Mouse (Mus musculus) kidney, embryonic 14.5 days (tissue): ENCODE data around the gene Drg1. TPM values are rescaled to one million over a fixed set of nuclear protein-coding genes. Genes with fewer than 3 reads are reported as not detected.

Experiments
- ATAC-seq: fragments of 200-750 bp; cut with Nextera tagmentation; 2 replicates; pipeline ENCODE4 v1.8.0; 2017; ENCODE audit warnings: moderate number of reproducible peaks, mild to moderate bottlenecking, moderate TSS enrichment, moderate library complexity; ENCODE audit not compliant: low FRiP score, low TSS enrichment
- H3K27ac ChIP-seq: fragments of 300-500 bp; sonication (generic); 2 replicates; pipeline ENCODE4 v1.5.1; 2014; ENCODE audit warnings: low read depth, mild to moderate bottlenecking, low read length, moderate library complexity, mixed read lengths
- H3K27me3 ChIP-seq: fragments of 300-500 bp; sonication (generic); 2 replicates; pipeline ENCODE4 v1.6.1; 2014; ENCODE audit warnings: mild to moderate bottlenecking, low read length; ENCODE audit not compliant: control insufficient read depth, insufficient read depth
- H3K36me3 ChIP-seq: fragments of 300-500 bp; sonication (generic); 2 replicates; pipeline ENCODE4 v1.6.1; 2014; ENCODE audit warnings: low read length, mixed read lengths; ENCODE audit not compliant: control insufficient read depth, insufficient read depth
- H3K4me1 ChIP-seq: fragments of 300-500 bp; sonication (generic); 2 replicates; pipeline ENCODE4 v1.6.1; 2014; ENCODE audit warnings: low read length, mixed read lengths; ENCODE audit not compliant: control insufficient read depth, insufficient read depth
- H3K4me2 ChIP-seq: fragments of 300-500 bp; sonication (generic); replicated peaks from 2 replicates; pipeline ENCODE4 v1.6.1; 2014; ENCODE audit warnings: low read depth, mild to moderate bottlenecking, low read length
- H3K4me3 ChIP-seq: fragments of 300-500 bp; sonication (generic); 2 replicates; pipeline ENCODE4 v1.5.1; 2014; ENCODE audit warnings: mild to moderate bottlenecking, low read length
- H3K9ac ChIP-seq: fragments of 300-500 bp; sonication (generic); 2 replicates; pipeline ENCODE4 v1.6.1; 2014; ENCODE audit warnings: low read depth, mild to moderate bottlenecking, low read length, moderate library complexity
- H3K9me3 ChIP-seq: fragments of 300-500 bp; sonication (generic); 2 replicates; pipeline ENCODE4 v1.6.1; 2016; ENCODE audit warnings: low read length; ENCODE audit not compliant: control insufficient read depth
- WGBS: fragments of 180-500 bp; shearing (Covaris S2); extraction: QIAGEN DNeasy Blood & Tissue Kit; methylation state at CpG from one replicate; pipeline ENCODE4 v1.1.7; 2014; 5-methylcytosine and 5-hydroxymethylcytosine counted together
- polyA plus RNA-seq: library from polyadenylated mRNA; unstranded; fragments of >200 nt; fragmentation: Nextera tagmentation; extraction: Ambion mirVana; gene quantifications from 2 replicates; pipeline ENCODE4 v1.2.1, GENCODE M21; 2014

Drg1 gene
- polyA plus RNA-seq, 1 experiment from 2014 or later = 249 TPM

DNA sequence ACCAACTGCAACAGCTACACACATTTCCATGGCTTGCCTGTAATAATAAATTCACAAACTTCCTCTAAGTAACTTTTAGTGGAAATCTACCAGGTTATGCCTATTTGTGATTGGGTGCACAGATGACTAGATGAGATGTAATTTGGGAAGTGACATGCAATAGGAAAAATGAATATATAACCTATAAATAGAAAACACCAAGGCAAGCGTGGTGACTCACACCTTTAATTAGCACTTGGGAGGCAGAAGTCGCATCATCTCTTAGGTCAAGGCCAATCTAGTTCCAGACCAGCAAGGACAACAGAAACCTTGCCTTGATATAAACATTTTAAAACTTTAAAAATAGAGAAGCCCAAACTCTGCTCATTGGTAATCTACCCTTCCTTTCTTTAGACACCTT is 18.8 kb downstream of the Drg1 start:
- peaks cover 93% of the 10 kb centered on the region for H3K36me3 ChIP-seq
- H3K27ac ChIP-seq = no peak overlapping the region
- no peaks in the 10 kb centered on the region for H3K4me1 ChIP-seq
- no peaks in the 10 kb centered on the region for H3K27me3 ChIP-seq
- 94% methylated on average over 2 of the region's 2 CpGs for WGBS
- no peak overlapping the region for H3K4me2 ChIP-seq
- no peaks in the 10 kb centered on the region for H3K9me3 ChIP-seq
- no peak overlapping the region for H3K4me3 ChIP-seq
- no peak for ATAC-seq
- no peak overlapping the region for H3K9ac ChIP-seq

- H3K9ac ChIP-seq = no peak overlapping the region
- H3K27ac ChIP-seq = no peak overlapping the region
- WGBS = 77% methylated on average over 4 of the region's 4 CpGs
- H3K4me1 ChIP-seq = no peaks in the 10 kb centered on the region
- ATAC-seq = no peak
- no peak overlapping the region for H3K4me2 ChIP-seq
- no peak overlapping the region for H3K4me3 ChIP-seq
- H3K9me3 ChIP-seq = no peaks in the 10 kb centered on the region
- H3K27me3 ChIP-seq = no peaks in the 10 kb centered on the region
- peaks cover 96% of the 10 kb centered on the region for H3K36me3 ChIP-seq
Measured at GRCm38 (mm10) chr11:3243771-3244170, 22.4 kb downstream of the Drg1 start.

GRCm38 (mm10) chr11:3242395-3242794 is 23.8 kb downstream of the Drg1 start:
- Histone ChIP-seq H3K9ac (no peak overlapping the region), H3K9me3 (no peaks in the 10 kb centered on the region), H3K36me3 (peaks cover 92% of the 10 kb centered on the region), H3K27ac (no peak overlapping the region), H3K4me3 (no peak overlapping the region), H3K27me3 (no peaks in the 10 kb centered on the region), H3K4me2 (no peak overlapping the region), H3K4me1 (no peaks in the 10 kb centered on the region)
- ATAC-seq = no peak
- WGBS = 91% methylated on average over 7 of the region's 7 CpGs

DNA sequence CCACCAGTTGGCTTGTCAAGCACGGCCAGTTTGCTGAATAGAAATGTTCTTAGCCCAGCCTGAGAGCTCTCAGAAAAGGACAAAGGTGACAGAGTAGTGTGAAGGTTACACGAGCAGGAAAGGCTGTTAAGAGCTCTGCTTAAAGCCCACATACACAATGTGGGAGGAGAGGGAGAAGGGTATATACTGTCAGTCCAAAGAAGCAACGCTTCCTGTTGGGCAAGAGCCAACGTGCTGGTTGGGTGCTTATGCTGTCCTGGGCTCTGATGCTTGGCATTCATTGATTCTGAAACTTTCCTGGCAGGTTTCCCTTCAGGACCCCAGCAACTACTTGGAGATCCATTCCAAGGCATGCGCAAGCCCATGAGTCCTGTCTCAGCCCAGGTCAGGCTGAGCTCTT is 30.9 kb downstream of the Drg1 start:
- no peak overlapping the region for H3K4me3 ChIP-seq
- no peak overlapping the region for H3K4me2 ChIP-seq
- 82% methylated on average over 5 of the region's 5 CpGs for WGBS
- ATAC-seq = no peak
- H3K27me3 ChIP-seq = no peaks in the 10 kb centered on the region
- no peak overlapping the region for H3K27ac ChIP-seq
- H3K9me3 ChIP-seq = no peaks in the 10 kb centered on the region
- no peak overlapping the region for H3K9ac ChIP-seq
- H3K36me3 ChIP-seq = peaks cover 83% of the 10 kb centered on the region
- no peaks in the 10 kb centered on the region for H3K4me1 ChIP-seq

DNA sequence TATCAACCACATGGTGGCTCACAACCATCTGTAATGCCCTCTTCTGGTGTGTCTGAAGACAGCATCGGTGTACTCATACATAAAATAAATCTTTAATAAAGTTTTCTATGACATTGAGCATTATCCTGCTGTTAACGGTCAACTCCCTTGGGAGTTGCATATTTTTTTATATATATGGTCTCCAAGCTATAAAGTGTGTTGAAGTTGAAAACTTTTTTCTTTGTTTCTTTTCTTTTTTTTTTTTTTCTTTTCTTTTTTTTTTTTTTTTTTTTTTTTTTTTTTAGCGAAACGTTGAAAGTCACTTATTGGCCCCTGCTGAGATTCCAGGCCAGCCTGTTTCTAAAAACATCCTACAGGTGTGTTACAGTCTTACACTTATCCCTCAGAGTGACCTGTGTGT is 32.5 kb downstream of the Drg1 start:
- 88% methylated on average over 4 of the region's 4 CpGs for WGBS
- H3K36me3 ChIP-seq = peaks cover 82% of the 10 kb centered on the region
- ATAC-seq = no peak
- H3K4me2 ChIP-seq = no peak overlapping the region
- H3K9me3 ChIP-seq = no peaks in the 10 kb centered on the region
- H3K4me1 ChIP-seq = no peaks in the 10 kb centered on the region
- no peak overlapping the region for H3K4me3 ChIP-seq
- no peak overlapping the region for H3K27ac ChIP-seq
- no peak overlapping the region for H3K9ac ChIP-seq
- H3K27me3 ChIP-seq = no peaks in the 10 kb centered on the region

- H3K27me3 ChIP-seq = no peaks in the 10 kb centered on the region
Measured at GRCm38 (mm10) chr11:3232248-3232647, 34.0 kb downstream of the Drg1 start.

DNA sequence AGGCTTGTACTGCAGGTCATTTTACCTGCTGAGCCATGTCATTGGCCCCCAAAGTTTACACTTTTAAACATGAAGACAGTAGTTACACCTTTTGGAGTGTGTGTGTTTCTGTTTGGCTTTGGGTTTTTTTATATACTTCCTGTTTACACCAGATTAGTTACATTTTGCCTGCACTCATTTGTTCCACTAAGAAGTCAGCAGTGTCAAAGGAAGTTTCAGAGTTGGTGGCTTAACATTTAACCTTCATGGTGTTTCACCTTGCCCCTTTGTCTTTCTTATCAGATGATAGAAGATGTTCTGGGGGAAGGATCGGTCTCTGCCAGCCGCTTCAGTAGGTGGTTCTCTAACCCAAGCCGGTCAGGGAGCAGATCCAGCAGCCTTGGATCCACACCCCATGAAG is 39.1 kb downstream of the Drg1 start:
- no peaks in the 10 kb centered on the region for H3K9me3 ChIP-seq
- WGBS = 97% methylated on average over 3 of the region's 3 CpGs
- no peak for ATAC-seq
- no peak overlapping the region for H3K4me3 ChIP-seq
- H3K4me1 ChIP-seq = no peaks in the 10 kb centered on the region
- H3K9ac ChIP-seq = no peak overlapping the region
- H3K4me2 ChIP-seq = no peak overlapping the region
- H3K36me3 ChIP-seq = peaks cover 84% of the 10 kb centered on the region
- H3K27ac ChIP-seq = no peak overlapping the region
- no peaks in the 10 kb centered on the region for H3K27me3 ChIP-seq

More at GRCm38 (mm10) chr11:3232248-3232647, 34.0 kb downstream of the Drg1 start:
- no peaks in the 10 kb centered on the region for H3K4me1 ChIP-seq
- 92% methylated on average over 3 of the region's 3 CpGs for WGBS
- no peak overlapping the region for H3K27ac ChIP-seq
- ATAC-seq = no peak
- no peak overlapping the region for H3K4me3 ChIP-seq
- H3K9ac ChIP-seq = no peak overlapping the region
- peaks cover 81% of the 10 kb centered on the region for H3K36me3 ChIP-seq
- H3K9me3 ChIP-seq = no peaks in the 10 kb centered on the region
- no peak overlapping the region for H3K4me2 ChIP-seq

DNA sequence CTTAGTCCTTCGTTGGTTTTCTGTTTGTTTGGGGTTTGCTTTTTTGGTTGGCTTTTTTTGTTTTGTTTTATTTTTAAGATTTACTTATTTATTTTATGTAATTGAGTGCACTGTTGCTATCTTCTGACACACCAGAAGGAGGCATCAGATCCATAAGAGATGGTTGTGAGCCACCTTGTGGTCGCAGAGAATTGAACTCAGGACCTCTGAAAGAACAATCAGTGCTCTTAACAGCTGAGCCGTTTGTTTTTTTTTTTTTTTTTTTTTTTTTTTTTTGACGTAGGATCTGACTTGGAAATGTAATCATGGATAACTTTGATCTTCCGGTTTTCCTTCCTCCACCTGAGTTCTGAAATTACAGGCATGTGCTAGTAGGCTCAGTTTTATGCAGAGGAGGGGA is 43.1 kb downstream of the Drg1 start:
- no peak overlapping the region for H3K4me3 ChIP-seq
- ATAC-seq = no peak
- no peak overlapping the region for H3K9ac ChIP-seq
- H3K27me3 ChIP-seq = no peaks in the 10 kb centered on the region
- peaks cover 79% of the 10 kb centered on the region for H3K36me3 ChIP-seq
- no peaks in the 10 kb centered on the region for H3K9me3 ChIP-seq
- no peaks in the 10 kb centered on the region for H3K4me1 ChIP-seq
- H3K27ac ChIP-seq = no peak overlapping the region
- H3K4me2 ChIP-seq = no peak overlapping the region
- 71% methylated on average over 5 of the region's 5 CpGs for WGBS

DNA sequence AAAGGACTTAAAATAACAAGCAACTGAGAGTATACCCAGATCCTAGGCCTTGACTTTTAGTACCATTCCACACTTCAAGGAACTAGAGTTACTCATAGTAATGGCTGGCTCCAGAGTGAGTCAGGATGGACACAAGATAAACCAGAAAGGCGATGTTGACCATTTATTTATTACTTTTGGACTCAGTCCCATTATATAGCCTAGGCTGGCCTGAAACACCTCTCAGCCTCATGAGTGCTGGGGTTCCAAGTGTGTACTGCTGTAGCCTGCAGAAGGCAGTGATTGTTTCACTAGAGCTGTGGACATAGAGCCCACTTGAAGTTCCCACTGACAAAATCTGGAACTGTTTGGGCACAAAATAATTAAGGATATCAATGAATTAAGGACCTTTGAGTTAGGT is 53.7 kb downstream of the Drg1 start:
- Histone ChIP-seq H3K9ac (no peak overlapping the region), H3K27me3 (no peaks in the 10 kb centered on the region), H3K4me2 (no peak overlapping the region), H3K27ac (no peak overlapping the region), H3K9me3 (no peaks in the 10 kb centered on the region), H3K4me3 (no peak overlapping the region), H3K36me3 (peaks cover 71% of the 10 kb centered on the region), H3K4me1 (no peaks in the 10 kb centered on the region)
- WGBS = 78% methylated on average over 1 of the region's 1 CpGs
- no peak for ATAC-seq

DNA sequence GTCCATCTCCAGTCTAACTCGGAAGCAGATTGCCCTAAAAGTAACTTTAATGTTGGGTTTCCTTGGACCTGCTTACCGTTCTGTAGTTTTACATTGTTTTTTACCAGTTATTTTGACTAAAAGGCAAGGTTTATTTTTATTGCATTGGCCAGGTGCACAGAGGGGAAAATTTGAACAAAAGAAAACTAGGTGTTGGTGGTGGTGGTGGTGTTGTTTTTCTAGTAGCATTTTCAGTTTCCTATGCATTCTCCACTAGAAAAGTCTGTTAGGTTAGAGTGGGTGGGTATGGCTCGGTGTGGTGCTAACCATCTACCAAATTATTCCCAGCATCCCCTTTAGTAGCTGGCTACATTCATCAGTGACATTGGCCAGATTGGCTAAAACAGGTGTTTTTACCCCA is 59.4 kb downstream of the Drg1 start:
- H3K36me3 ChIP-seq = peaks cover 51% of the 10 kb centered on the region
- H3K4me2 ChIP-seq = no peak overlapping the region
- H3K27ac ChIP-seq = no peak overlapping the region
- no peak overlapping the region for H3K9ac ChIP-seq
- H3K27me3 ChIP-seq = no peaks in the 10 kb centered on the region
- no peak overlapping the region for H3K4me3 ChIP-seq
- ATAC-seq = no peak
- no peaks in the 10 kb centered on the region for H3K9me3 ChIP-seq
- no peaks in the 10 kb centered on the region for H3K4me1 ChIP-seq
- WGBS = 97% methylated on average over 3 of the region's 3 CpGs
